Mouse (Mus musculus) urinary bladder, postnatal 14 days (tissue): ENCODE measurements around the gene Rdh5.
A peak's percentile ranks its signal among the peaks of the same experiment; 100 is the strongest.

Experiments
- DNase-seq: peaks from one replicate; pipeline ENCODE4 v3.0.0; 2021; ENCODE audit warnings: low spot score

Gene Rdh5

DNA sequence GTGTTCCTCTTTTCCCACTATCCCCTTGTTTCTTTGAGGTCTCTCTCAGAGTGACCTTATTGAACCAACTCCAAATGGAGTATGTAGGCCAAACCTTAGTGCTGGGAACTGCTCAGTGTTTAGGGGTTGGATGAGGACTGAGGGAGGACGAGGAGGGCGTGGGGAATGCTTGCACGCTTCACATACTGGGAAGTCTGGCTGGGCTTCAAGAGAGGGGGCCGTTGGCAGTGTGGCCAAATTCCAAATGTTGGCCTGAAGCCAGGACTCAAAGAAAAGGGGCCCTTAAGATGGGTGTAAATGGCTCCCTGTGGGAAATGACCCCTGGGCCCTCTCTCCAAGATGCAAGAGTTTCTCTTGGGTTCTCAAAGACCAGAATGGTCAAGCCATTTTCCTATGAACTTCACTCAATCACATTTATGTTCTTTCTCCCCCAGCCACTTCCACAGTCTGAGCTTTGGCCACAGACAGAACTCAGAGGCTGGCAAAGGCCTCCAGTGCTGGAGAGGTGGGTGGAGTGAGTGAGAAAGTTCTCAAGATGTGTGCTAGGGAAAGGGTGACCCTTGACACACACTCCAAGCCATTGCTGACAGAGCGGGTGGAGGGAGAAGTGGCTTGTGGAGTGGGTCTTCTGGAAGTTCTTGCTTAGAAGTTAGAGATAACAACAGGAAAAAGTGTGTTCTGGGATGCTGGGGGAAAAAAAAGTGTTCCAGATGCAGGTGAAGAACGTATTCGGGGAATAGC, 7.1 kb upstream of the Rdh5 start:
- DNase-seq: no peak

- no peak for DNase-seq
Measured at GRCm38 (mm10) chr10:128928356-128928755, 5.7 kb upstream of the Rdh5 start.

- no peak for DNase-seq
Measured at GRCm38 (mm10) chr10:128923935-128924334, 1.2 kb upstream of the Rdh5 start, which contains the start of gene Bloc1s1. Bloc1s1 (minus strand) TSS chr10:128924035.

- peak; percentile 96 for DNase-seq
Measured at GRCm38 (mm10) chr10:128923013-128923691, 464 bp upstream of the Rdh5 start.

DNA sequence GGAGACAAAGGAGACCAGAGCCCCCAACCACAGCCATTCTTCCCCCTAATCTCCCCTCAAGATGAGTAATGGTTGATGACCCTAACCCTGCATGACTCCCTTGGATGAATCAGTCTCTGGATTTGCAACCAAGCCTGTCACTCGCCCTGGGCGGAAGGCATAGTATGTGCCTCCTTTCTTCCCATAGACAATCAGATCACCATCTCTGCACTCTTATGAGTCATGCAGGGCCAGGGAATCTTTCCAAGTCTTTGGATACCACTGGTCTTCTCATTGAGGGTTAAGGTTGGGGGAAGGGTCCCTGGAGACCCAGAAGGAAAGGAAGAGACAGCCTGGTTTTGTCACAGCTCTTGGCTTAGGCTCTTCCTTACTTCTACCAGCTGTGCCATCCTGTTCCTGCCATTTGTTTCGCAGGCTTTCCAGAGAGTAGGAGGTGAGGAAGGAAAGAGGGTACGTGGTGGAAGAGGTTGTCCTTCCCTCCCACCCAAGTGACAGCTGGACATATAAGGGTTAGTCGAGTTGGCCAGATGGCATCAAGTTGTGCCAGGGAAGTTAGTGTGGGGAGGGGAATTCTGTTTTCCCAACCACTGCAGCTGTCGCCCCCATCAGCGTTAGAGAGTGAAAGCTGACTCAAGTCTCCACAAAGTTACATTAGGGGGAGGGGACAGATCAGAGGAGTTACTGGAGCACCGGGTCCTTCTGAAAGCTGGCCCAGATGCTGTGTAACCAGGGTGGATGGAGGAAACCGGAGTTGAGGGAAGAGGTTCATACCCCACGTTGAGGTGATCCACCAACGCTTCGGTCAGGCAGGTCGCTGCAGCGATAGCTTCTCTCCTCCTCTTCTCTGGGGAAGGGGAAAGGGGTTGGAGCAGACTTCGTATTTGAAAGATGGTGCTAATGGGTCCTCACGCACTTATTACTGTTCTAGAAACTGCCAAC, 536 bp downstream of the Rdh5 start:
- no peak for DNase-seq

DNA sequence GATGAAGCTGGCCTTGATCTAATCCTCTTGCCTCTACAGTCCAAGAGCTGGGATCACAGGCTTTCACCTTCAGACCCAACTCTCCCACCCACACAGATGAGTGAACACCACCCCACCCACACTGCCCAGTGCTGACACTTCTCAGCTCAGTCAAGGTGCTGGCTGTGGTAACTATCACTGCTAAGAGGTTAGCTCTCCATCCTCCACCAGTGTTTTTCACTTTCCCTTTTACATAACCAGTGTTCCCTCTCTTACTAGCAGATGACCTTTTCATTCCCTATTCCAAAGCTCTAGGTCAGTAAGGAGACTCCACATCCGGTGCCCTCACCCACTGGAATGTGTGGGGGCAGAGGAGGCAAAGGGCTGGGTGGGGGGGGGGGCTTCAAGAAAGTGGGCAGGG, 1.4 kb downstream of the Rdh5 start:
- DNase-seq: no peak

DNA sequence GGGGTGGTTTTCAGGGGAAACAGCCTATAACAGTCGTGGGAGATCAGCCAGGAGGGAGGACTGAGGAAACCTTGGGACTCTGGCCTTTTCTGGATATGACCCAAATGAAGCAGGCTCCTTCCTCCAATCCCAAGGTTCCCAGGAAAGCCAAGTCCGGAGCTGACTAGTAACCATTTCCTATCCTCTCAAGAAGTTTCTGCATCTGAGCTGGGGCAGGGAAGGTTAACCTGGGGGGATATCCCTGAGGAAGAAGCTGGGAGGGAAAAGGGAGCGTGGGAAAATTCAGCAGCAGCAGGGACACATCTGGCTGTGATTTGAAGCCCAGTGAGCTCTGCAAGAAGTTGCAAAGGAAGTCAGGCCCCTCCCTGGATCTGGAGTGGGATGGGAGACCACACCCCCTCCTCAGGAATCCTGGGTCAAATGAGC, 1.9 kb downstream of the Rdh5 start:
- no peak for DNase-seq

DNA sequence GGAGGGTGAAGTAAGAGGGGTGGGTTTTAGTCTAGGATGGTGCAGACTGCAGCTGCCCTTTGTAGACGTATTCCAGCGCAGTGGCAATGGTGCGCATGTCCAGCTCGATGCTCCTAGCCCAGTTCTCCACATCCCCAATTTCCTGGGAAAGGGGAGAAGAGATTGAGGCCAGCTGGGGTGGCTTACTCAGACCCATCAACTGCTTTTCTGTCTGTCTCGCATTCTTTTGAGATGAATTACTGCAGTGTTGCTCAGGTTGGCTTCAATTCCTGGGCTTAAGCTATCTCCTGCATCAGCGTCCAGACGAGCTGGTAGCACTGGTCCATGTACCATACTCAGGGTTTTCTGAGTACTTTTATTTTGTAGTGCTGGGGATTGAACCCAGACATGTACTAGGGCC, 2.7 kb downstream of the Rdh5 start:
- DNase-seq: no peak

GRCm38 (mm10) chr10:128919203-128919631, 3.5 kb downstream of the Rdh5 start:
- DNase-seq: no peak

- no peak for DNase-seq
Measured at GRCm38 (mm10) chr10:128918246-128918645, 4.4 kb downstream of the Rdh5 start.

- no peak for DNase-seq
Measured at GRCm38 (mm10) chr10:128917400-128917799, 5.3 kb downstream of the Rdh5 start.

- no peak for DNase-seq
Measured at GRCm38 (mm10) chr10:128916665-128917064, 6.0 kb downstream of the Rdh5 start.

DNA sequence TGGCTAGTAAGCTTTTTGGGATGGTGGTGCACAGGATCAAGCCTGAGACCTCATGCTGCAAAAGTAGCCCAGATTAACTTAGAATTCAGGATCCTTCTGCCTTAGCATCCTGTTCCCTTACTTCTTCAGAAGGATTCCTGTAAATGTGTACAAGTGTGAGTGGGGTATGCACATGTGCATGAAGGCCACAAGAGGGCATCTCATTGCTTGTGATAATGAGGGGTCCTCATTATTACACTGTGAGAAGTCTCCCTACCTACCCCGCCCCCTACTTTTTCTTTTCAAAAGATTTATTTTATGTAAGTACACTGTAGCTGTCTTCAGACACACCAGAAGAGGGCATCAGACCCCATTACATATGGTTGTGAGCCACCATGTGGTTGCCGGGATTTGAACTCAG, 7.1 kb downstream of the Rdh5 start:
- no peak for DNase-seq

- DNase-seq: no peak
Measured at GRCm38 (mm10) chr10:128913696-128914095, 9.0 kb downstream of the Rdh5 start.

DNA sequence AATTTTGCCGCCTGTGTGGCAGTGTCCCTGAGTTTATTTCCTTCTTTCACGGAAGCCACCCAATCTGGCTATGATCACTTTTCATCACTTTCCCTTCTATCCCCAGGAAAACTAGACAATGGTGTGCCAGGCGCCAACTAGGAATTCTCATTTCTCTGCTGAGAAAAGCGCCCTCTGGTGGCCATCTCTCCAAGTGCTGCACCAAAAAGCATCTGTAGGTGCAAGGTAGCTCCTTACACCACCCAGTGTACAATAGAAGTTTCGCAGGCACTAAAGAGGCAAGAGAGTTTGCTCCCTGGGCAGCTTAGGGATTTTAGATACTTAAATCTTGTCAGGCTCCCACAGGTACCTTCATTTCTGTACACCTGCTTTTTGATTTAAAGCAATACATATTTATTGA, 9.5 kb downstream of the Rdh5 start:
- DNase-seq: peak; percentile 90

DNA sequence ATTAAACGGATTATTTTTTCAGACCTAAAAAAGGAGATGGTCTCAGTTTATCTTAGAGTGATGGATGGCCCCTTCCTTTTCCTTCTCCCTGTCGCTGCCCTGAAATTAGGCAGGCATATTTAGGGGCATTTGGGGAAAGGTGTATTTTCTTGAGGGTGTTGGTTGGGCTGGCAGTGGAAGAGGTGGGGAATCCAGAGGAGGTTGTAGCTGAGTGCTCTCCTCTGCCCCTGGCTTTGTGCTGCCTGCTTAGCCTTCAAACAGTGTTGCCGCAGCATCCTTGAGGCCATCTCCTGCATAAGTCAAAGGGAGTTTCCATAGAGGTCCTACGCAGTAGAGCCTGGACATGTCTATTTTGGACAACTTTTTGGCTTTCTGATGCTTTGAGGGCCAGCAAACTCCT, 9.9 kb downstream of the Rdh5 start:
- no peak for DNase-seq

DNA sequence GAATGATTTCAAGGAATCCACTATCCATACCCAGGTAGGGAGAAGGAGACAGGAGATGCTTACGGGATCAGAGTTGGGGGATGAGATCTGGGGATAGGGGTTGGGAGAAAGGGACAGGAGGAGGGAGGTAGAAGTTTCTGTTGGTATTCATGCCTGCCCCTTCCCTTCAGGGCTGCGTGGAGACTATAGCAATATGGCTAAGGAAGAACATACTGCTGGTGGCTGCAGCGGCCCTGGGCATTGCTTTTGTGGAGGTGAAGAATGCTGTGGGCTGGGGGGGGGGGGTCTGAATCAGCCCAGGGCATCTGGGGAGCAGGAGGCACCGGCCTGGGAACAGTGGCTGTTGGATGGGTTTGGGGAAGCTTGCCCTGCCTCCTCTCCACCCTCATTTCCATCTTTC, 10.4 kb downstream of the Rdh5 start:
- no peak for DNase-seq

- no peak for DNase-seq
Measured at GRCm38 (mm10) chr10:128911430-128911829, 11.3 kb downstream of the Rdh5 start.

DNA sequence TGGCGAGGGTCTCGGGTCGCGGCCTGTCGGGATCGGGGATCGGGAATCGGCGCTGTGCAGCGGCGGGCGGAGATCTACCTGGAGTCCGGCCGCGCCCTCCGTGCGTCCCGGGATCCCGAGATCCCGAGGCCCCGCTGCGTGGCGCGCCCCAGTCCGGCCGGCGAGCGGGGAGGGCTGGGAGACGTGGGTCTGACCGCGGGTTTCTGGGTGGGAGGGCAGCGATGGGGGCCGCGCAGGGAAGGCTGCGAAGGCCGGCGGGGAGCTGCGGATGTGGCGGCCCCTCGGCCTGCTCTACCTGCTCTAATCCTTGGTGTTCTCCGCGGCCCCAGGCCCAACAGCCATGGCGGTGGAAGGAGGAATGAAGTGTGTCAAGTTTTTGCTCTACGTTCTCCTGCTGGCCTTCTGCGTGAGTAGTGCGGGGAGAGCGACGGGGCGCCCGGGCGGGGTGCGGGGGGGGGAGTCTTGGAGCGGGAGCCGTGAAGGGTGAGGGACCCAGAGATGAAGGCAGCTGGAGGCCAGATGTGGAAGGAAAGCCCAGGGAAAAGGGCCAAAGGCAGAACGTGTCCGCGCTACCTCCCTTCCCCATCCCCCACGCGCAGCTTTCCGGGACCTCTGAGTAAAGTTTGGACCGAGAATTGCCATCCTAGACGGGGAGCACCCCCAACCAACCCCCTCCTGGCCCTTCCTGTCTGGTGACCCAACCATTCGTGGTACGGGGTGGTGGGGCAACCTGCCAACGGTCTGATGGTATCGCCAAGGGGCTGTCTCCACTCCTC, 12.4 kb downstream of the Rdh5 start:
- peak; percentile 70 for DNase-seq

DNA sequence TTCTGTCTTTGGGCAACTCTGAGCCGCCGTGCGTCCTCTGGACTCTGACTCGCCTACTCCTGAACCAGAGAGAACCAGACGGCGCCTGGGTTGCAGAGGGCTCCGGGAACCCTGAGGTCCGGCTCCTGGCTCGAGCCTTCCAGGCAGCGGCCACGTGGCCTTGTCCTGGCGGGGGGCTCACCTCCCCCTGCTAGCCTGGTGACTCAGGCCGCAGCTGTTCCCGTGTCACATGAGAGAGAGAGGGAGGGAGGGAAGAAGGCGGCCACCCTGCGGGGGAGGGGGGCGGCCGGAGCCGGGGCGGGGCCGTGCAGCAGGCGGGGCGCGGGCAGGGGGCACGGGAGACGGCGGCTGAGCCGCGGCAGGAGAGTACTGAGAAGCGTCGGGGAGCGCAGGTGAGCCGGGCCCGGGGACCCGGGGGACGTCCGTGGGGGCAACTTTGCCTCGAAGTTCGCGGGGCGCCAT, 13.1 kb downstream of the Rdh5 start:
- peak; percentile 89 for DNase-seq

DNA sequence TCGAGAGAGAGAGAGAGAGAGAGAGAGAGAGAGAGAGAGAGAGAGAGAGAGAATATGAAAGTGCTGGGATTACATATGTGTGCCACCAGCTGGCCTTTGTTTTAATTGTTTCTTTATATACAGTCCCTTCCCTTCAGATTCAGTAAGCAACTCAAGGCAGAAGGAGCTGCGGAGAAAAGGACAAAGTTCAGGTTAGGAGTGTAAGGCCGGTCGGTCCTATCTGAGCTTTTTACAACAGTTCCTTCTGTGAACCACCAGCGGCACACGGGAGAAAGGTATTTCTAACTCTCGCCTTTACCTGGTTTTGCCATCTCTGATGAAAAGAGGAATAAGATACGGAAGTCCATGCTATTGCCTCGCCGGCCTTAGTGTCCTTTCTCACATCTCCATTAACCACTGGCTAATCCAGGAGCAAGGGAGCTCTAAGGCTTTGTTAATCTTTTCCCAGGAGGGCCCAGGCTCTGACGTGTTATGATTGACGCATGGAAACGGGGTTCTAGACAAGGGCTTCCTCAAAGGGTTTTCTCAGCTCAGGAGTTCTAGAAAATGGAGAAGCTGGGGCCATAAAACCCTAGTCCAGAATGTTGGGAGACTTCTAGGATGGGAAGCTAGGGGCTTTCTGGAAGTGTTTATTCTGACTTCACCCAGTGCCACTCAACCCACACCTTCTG, 13.8 kb downstream of the Rdh5 start:
- no peak for DNase-seq
